Mouse (Mus musculus): ENCODE measurements around the gene Ccni. TPM values are rescaled to one million over a fixed set of nuclear protein-coding genes. Genes with fewer than 3 reads are reported as not detected.
A peak's percentile ranks its signal among the peaks of the same experiment; 100 is the strongest.

The Ccni gene
- polyA plus RNA-seq, 1 experiment from 2014 or later = 91.2 TPM

- Histone ChIP-seq H3K27ac (peak overlapping the region; percentile 14; the same call in 1 of the 2 replicates), H3K27me3 (replicated peaks) (no peaks in the 10 kb centered on the region), H3K4me2 (replicated peaks) (no peak overlapping the region), H3K4me3 (replicated peaks) (no peak overlapping the region), H3K4me1 (replicated peaks) (peaks cover 14% of the 10 kb centered on the region), H3K36me3 (peaks cover 10% of the 10 kb centered on the region; the same call in 1 of the 2 replicates), H3K9ac (no peak overlapping the region), H3K9me3 (no peaks in the 10 kb centered on the region)
- WGBS = 61% methylated on average over 12 of the region's 12 CpGs
- ATAC-seq = no peak
These were observed 56.1 kb downstream of the Ccni start for GRCm38 (mm10) chr5:93149969-93150777.

GRCm38 (mm10) chr5:93145504-93145903, 60.8 kb downstream of the Ccni start:
- ATAC-seq = no peak
- Histone ChIP-seq H3K4me1 (replicated peaks) (peaks cover 17% of the 10 kb centered on the region; the same call in 1 of the 2 replicates), H3K27ac (no peak overlapping the region), H3K4me3 (replicated peaks) (no peak overlapping the region), H3K27me3 (replicated peaks) (no peaks in the 10 kb centered on the region), H3K4me2 (replicated peaks) (no peak overlapping the region), H3K9ac (no peak overlapping the region), H3K9me3 (no peaks in the 10 kb centered on the region), H3K36me3 (peaks cover 11% of the 10 kb centered on the region)
- 86% methylated on average over 6 of the region's 6 CpGs for WGBS

GRCm38 (mm10) chr5:93144874-93145273, 61.4 kb downstream of the Ccni start:
- 38% methylated on average over 5 of the region's 5 CpGs for WGBS
- H3K4me3 ChIP-seq (replicated peaks) = no peak overlapping the region
- no peak overlapping the region for H3K9ac ChIP-seq
- H3K4me2 ChIP-seq (replicated peaks) = no peak overlapping the region
- peaks cover 12% of the 10 kb centered on the region for H3K36me3 ChIP-seq
- no peak overlapping the region for H3K27ac ChIP-seq
- H3K27me3 ChIP-seq (replicated peaks) = no peaks in the 10 kb centered on the region
- H3K4me1 ChIP-seq (replicated peaks) = peaks cover 13% of the 10 kb centered on the region; the same call in 1 of the 2 replicates
- no peaks in the 10 kb centered on the region for H3K9me3 ChIP-seq
- no peak for ATAC-seq

GRCm38 (mm10) chr5:93143360-93144091, 62.8 kb downstream of the Ccni start:
- Histone ChIP-seq H3K27me3 (replicated peaks) (no peaks in the 10 kb centered on the region), H3K36me3 (peaks cover 12% of the 10 kb centered on the region), H3K4me1 (replicated peaks) (peaks cover 12% of the 10 kb centered on the region; the same call in 1 of the 2 replicates), H3K9me3 (no peaks in the 10 kb centered on the region), H3K27ac (no peak overlapping the region), H3K9ac (no peak overlapping the region), H3K4me3 (replicated peaks) (no peak overlapping the region), H3K4me2 (replicated peaks) (no peak overlapping the region)
- no peak for ATAC-seq
- WGBS = 39% methylated on average over 12 of the region's 12 CpGs

GRCm38 (mm10) chr5:93140747-93141146, 65.5 kb downstream of the Ccni start:
- WGBS = 90% methylated on average over 5 of the region's 5 CpGs
- Histone ChIP-seq H3K36me3 (peaks cover 8% of the 10 kb centered on the region), H3K9me3 (no peaks in the 10 kb centered on the region), H3K9ac (no peak overlapping the region), H3K27me3 (replicated peaks) (no peaks in the 10 kb centered on the region), H3K27ac (no peak overlapping the region), H3K4me2 (replicated peaks) (no peak overlapping the region), H3K4me1 (replicated peaks) (peaks cover 18% of the 10 kb centered on the region; the same call in 1 of the 2 replicates), H3K4me3 (replicated peaks) (no peak overlapping the region)
- no peak for ATAC-seq

GRCm38 (mm10) chr5:93139350-93139749, 66.9 kb downstream of the Ccni start:
- no peak overlapping the region for H3K27ac ChIP-seq
- no peak overlapping the region for H3K4me3 ChIP-seq (replicated peaks)
- no peak overlapping the region for H3K4me2 ChIP-seq (replicated peaks)
- H3K9ac ChIP-seq = no peak overlapping the region
- no peaks in the 10 kb centered on the region for H3K9me3 ChIP-seq
- H3K27me3 ChIP-seq (replicated peaks) = no peaks in the 10 kb centered on the region
- peaks cover 8% of the 10 kb centered on the region for H3K36me3 ChIP-seq
- WGBS = 93% methylated on average over 9 of the region's 9 CpGs
- no peak for ATAC-seq
- H3K4me1 ChIP-seq (replicated peaks) = peaks cover 11% of the 10 kb centered on the region; the same call in 1 of the 2 replicates

- Histone ChIP-seq H3K9me3 (no peaks in the 10 kb centered on the region), H3K36me3 (peaks cover 6% of the 10 kb centered on the region), H3K27ac (0 out of 2 replicates have a peak overlapping the region, but pooled peaks have one; percentile 45), H3K4me2 (replicated peaks) (no peak overlapping the region), H3K9ac (no peak overlapping the region), H3K4me1 (replicated peaks) (peaks cover 16% of the 10 kb centered on the region; the same call in 1 of the 2 replicates), H3K27me3 (replicated peaks) (no peaks in the 10 kb centered on the region), H3K4me3 (replicated peaks) (no peak overlapping the region)
- 41% methylated on average over 5 of the region's 5 CpGs for WGBS
- peak; percentile 73 for ATAC-seq
These were observed 69.2 kb downstream of the Ccni start for GRCm38 (mm10) chr5:93136956-93137586.

GRCm38 (mm10) chr5:93135368-93136107, 70.8 kb downstream of the Ccni start:
- H3K27me3 ChIP-seq (replicated peaks) = no peaks in the 10 kb centered on the region
- WGBS = 78% methylated on average over 10 of the region's 10 CpGs
- no peak overlapping the region for H3K4me2 ChIP-seq (replicated peaks)
- H3K4me1 ChIP-seq (replicated peaks) = peaks cover 28% of the 10 kb centered on the region
- H3K36me3 ChIP-seq = peaks cover 2% of the 10 kb centered on the region; the same call in 1 of the 2 replicates
- no peak for ATAC-seq
- H3K9ac ChIP-seq = no peak overlapping the region
- no peak overlapping the region for H3K27ac ChIP-seq
- H3K9me3 ChIP-seq = no peaks in the 10 kb centered on the region
- no peak overlapping the region for H3K4me3 ChIP-seq (replicated peaks)

GRCm38 (mm10) chr5:93133445-93134244, 72.7 kb downstream of the Ccni start:
- Histone ChIP-seq H3K36me3 (no peaks in the 10 kb centered on the region), H3K9ac (no peak overlapping the region), H3K27me3 (replicated peaks) (no peaks in the 10 kb centered on the region), H3K27ac (peak overlapping the region; percentile 18; the same call in 1 of the 2 replicates), H3K4me3 (replicated peaks) (no peak overlapping the region), H3K4me1 (replicated peaks) (peaks cover 46% of the 10 kb centered on the region), H3K9me3 (no peaks in the 10 kb centered on the region), H3K4me2 (replicated peaks) (no peak overlapping the region; the same call in 1 of the 2 replicates)
- ATAC-seq = no peak
- 36% methylated on average over 10 of the region's 10 CpGs for WGBS
